Mouse (Mus musculus): ENCODE results near the gene Nostrin.

DNA sequence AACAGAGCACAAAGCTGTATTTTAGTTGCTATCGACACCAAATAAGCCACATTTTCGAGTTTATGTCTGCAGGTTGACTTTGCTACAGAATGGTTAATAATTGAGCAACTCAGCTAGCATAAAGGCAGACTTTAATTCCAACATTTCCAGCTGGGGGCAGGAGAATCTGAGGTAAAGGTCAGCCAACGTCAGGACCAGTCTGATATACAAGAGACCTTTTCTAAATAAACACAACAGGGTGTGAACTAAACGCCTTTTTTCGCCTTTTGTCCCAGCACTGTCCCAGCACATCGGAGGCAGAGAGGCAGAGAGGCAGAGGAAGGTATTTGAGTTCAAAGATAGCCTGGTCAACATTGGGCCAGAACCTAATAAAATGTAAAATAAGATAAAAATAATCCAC, 69.6 kb downstream of the Nostrin start:
- TF ChIP-seq CTCF (IDR thresholded peaks at IDR 0.05; ENCODE audit: insufficient read depth, low read depth, low read length) (no peak), POLR2A (IDR thresholded peaks at IDR 0.05; ENCODE audit: insufficient read depth, low read depth, low read length) (no peak)

All from olfactory bulb, adult 2 months (tissue).